Mouse (Mus musculus) embryo, embryonic 10 days (tissue): ENCODE measurements around the gene Gimap3.

Experiments
- DNase-seq: peaks from one replicate; pipeline ENCODE4 v3.0.0-alpha.2; 2015; ENCODE audit warnings: low spot score

Gimap3 gene

DNA sequence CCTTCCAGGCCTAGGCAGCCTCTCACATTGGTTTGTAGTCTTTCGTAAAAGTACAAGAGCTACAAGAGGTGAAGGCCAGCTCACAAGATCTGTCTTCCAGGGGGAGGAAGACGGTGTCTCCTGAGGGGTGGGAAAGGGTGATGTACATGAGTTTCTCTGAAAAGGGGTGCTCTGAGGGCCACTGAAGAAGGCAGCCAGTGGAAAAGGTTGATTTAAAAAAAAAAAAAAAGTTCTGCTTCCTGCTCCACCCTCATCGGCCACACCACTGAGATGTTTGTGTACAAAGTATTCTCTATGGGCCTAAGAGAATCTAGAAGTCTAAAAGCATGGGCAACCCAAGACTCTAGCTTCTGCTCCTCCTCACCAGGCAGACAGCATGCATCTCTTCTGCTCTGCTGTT lies at the start of gene Gimap3:
Gene Gimap3 (minus strand): TSS at position 156 of the 400 bp plus-strand sequence.
- no peak for DNase-seq

GRCm38 (mm10) chr6:48817815-48818214 lies 47.2 kb upstream of the Gimap3 start:
- DNase-seq: peak; percentile 95

DNA sequence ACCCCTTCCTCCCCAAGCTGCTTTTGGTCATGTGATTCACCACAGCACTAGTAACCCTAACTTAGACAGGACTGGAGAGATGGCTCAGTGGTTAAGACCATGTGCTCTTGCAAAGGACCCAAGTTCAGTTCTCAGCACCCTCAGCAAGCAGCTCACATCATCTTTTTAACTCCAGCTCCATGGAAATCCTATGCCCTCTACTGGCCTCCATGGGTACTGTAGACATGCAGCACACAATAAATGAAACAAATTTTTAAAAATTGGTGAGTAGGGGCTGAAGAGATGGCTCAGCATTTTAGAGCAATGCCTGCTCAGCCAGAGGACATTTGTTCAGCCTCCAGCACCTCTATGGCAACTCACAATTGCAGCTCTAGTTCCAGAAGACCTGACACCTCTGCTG lies 44.4 kb upstream of the Gimap3 start:
- DNase-seq: no peak

- no peak for DNase-seq
These were observed 39.0 kb upstream of the Gimap3 start for GRCm38 (mm10) chr6:48809494-48810219.

GRCm38 (mm10) chr6:48806746-48807145 lies 36.1 kb upstream of the Gimap3 start:
- DNase-seq: no peak

GRCm38 (mm10) chr6:48804346-48804745 lies 33.7 kb upstream of the Gimap3 start:
- DNase-seq: no peak

DNA sequence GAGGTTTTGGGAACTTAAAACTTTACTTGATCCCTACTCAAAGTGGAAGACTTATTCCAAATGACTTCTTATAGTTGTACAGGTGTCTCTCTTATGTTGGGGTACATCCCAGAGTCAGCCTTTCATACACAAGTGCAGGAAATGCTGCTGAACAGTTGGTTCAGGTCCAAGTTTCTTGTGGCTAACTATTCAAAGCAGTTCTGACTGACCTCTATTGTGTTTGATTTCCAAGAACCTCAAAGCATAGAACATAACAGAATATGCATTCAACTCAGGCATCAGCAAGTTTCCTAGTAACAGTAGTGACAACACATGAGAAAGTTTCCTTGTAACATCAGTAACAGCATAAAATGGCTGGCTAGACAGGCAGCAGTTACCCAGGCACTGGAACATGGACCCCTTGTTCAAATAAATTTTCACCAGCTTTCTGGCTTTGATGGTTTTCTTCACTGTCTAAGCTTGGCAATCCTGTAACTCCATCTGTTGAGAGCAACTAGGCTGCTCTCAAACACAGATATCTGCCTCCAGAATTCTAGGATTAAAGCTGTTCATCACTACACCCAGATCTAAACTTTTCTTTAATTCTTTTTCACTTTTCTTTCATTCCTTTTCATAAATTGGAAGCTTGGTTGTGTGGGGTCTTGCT lies 32.9 kb upstream of the Gimap3 start:
- no peak for DNase-seq

- DNase-seq: no peak
These were observed 31.2 kb upstream of the Gimap3 start for GRCm38 (mm10) chr6:48801897-48802296.

- no peak for DNase-seq
These were observed 17.2 kb upstream of the Gimap3 start for GRCm38 (mm10) chr6:48787867-48788266.

DNA sequence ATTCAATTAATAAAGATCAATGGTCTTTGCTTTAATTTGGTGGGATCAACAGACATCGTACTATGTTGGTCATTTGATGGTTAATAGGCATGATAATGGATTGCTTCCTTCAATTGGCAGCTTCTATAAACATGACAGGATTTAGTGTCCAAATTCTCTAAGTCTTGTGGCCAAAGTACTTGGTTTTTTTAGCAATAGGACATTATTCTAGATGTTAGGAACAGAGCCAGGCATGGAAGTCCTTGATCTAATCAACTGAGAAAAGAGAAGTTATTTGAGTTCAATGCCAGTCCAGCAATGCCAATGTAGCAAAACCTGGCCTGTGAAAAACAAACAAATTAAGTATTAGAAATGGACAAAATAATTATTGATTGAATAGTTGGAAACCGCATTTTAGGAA lies 14.9 kb upstream of the Gimap3 start:
- no peak for DNase-seq

GRCm38 (mm10) chr6:48785189-48785588 lies 14.5 kb upstream of the Gimap3 start:
- no peak for DNase-seq

DNA sequence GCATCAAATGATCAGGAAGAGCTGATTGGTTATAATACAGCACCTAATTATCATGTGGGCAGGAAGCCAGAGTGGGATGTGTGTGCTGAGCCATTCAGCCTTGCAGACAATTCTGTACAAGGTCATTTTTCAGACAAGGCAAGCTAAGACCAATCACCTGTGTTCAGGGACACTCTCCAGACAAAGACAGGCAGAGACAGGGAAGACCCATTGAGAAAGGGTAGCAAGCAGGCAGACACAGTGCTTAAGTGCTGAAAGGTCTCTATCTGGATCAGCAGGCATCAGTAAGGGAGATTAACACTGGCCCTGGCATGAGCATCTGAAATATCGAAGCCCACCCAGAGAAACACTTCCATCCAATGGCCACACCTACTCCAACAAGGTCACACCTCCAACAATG lies 13.8 kb upstream of the Gimap3 start:
- no peak for DNase-seq

- DNase-seq: peak; percentile 88
These were observed 1.4 kb upstream of the Gimap3 start for GRCm38 (mm10) chr6:48772030-48772429.

DNA sequence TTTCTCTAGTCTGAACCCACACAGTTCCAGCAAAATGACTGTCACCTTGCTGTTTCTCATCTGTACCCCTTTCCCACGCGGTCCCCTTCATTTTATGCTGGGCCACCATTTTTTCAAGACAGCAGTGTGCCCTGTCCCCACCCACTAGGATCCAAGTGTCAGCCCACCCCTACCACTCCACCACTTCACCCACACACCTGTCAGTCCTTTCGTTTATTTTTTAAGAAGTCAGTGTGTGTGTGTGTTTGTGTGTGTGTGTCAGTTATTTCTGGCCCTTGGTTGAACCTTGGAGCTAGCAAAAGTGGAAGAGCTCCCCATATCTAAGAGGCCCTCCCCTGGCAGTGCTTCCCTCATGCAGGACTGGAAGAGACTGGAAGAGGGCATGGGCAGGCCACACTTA lies 1.7 kb downstream of the Gimap3 start:
- DNase-seq: no peak

DNA sequence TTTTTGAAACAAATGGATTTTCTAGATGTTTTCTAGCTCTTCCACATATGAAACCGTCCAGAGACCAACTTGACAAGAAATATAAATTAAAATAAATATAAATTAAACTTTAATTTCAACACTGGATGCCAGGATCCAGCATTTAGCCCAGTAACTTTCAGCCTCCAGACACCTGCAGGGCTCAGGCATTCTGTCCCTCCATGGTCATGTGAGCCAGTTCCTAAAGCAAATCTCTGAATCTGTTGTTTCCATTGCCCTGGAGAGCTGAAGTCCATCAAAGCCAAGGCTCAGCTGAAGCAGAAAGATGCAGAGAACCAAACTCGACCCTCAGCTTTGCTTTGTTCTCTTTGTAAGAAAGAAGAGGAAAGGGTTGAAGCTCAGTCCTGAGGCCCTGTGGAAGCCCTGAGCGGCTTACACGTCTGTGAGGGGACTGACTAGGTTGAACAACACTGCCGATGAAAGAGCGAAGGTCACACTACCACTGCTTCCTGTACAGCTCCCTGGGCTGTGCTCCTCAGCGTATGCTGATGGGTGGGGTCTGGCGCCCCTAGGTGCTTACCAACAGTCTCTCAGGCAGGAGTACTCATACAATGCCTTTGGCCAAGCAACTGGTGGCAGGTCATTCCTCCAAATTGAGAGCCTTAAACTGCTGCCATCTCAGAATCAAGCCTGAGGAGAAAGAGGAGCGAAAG lies 2.3 kb downstream of the Gimap3 start:
- DNase-seq: no peak

DNA sequence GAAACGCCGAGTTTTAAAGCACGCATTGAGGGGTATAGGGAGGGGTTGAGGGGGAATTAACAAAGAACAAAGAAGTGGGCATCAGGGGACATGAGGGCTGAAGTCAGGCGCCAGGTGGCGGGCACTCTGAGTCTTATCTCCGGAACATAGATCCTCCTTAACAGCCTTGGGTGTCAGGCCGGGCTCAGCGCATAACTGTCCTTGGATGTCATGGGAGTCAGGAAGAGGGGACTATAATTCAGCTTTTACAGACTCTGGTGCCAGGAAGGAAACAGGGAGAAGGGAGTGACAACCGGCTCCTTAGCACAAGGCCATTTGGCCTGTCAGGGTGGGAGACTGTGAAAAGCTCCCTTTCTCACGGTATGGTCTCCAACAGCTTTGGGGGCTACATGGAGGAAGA lies 6.2 kb downstream of the Gimap3 start:
- no peak for DNase-seq

GRCm38 (mm10) chr6:48763567-48764270 lies 6.9 kb downstream of the Gimap3 start:
- no peak for DNase-seq

- DNase-seq: no peak
These were observed 23.3 kb downstream of the Gimap3 start for GRCm38 (mm10) chr6:48747091-48747966.

DNA sequence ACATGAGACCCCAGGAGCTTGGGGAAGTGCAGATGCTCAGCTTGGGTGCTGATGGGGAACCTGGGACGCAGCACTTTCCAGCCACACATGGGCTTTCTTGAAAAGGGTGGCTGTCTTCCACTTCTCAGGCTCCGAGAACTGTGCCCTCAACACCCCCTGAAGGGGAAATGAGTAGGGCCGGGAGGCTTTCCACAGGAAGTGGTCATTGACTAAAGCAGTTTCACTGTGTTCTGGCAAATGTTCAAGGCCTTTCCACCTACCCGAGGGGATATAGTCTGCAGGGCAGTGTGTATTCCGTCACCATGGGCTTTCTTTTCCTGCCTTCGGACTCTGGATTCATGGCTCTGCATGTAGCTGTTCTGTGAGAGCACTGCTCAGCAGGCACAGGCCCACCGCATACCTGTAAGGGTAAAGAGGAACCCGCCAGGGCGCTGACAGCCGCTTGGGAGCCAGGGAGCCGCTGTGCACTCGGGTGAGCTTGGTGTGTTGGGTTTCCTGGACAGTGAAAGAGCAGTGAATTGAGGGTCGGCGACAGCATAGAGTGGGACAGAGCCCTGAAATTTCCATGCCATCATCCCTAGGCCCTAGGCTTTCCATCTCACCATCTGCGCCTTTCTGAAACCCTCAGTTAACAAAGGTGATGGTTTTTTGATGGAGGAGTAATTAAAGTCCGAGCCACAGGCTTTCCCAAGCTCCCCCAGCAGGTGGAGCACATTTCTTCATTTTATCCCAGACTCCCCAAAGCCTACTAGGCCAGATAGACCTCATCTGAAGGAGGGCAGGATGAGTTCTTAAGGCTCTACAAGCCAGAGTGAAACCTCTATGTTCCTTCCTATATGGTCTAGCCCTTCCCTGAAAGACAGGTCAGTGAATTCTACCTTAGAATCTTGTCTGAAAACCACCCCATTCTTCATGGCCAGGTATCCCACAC lies 24.4 kb downstream of the Gimap3 start, which contains the start of gene Gimap5:
Gene Gimap5 (plus strand): TSS at position 239 of the 931 bp plus-strand sequence.
- DNase-seq: peak; percentile 26

GRCm38 (mm10) chr6:48745490-48745889 lies 25.2 kb downstream of the Gimap3 start:
- DNase-seq: no peak
